Mouse (Mus musculus) embryonic stem cell, embryonic (primary cell): Measurements from ENCODE around the gene Efcab9.

Source experiments
- CTCF ChIA-PET, 4 experiments: fragments of 300-600 bp in 2 of 4; fragments of 350-600 bp in 2 of 4; sonication (Branson Sonifier 250); formaldehyde crosslinking; loops; one replicate each; lab custom pipeline; 2022; ENCODE audit warnings: inconsistent platforms in 2 of 4; lab: Charles Lee
- POLR2A ChIA-PET, 4 experiments: fragments of 300-600 bp in 2 of 4; fragments of 350-600 bp in 2 of 4; sonication (Branson Sonifier 250); formaldehyde crosslinking; loops; one replicate each; lab custom pipeline; 2022; ENCODE audit warnings: antibody characterized with exemption in 4 of 4, inconsistent platforms in 1 of 4; lab: Charles Lee

Efcab9 gene

DNA sequence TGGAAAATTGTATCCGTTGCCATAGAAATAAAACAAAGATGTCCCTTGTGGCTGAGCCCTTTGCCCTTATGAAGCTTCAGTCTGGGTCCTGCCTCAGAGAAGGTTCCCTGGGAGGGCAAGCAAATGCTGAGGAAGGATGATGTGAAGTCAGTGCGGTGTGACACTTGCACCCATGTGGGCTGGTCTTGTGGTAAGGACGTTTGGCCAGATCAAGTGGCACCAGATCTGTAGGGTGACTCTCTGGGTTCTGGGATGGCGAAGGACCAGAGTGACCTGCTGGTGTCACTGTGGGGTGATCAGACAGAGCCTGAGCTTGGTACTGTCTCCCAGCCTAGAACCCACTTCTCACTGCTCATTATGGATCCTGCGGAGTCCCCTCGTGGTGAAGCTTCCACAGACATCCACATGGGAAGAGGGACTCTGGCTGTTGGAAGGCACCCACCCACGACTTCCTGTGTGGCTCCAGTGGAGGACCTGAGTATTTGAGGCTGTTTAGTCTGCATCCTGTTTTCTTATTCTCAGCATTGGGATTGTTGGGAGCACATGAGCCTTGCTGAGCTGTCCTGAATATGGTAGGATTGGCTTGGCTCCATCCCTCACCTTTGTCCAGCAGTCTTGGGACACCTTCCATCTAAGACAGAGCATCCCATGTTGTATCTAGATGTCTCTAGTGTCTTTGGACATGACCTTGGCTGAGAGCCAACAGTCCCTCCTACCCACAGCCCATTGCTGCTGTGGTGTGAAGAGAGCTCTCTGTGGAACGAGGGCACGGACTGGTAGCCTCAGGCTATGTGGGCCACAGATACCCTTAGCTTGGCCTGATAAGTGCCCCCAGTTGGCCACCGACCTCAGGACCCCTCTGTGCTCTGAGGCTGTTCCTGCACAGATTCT, 29.8 kb upstream of the Efcab9 start:
- ChIA-PET POLR2A (interaction anchor here in 1 of 4 experiments (0.7 to 1.3 kb wide), 2 partner anchors 40 to 119 kb away, joined by 3 to 6 read pairs; no protein-coding TSS in a partner anchor), CTCF (interaction anchor here in 3 of 4 experiments (0.6 to 1.1 kb wide), 3 partner anchors 10 to 459 kb away, joined by 4 to 14 read pairs (median 5); no protein-coding TSS in a partner anchor)

DNA sequence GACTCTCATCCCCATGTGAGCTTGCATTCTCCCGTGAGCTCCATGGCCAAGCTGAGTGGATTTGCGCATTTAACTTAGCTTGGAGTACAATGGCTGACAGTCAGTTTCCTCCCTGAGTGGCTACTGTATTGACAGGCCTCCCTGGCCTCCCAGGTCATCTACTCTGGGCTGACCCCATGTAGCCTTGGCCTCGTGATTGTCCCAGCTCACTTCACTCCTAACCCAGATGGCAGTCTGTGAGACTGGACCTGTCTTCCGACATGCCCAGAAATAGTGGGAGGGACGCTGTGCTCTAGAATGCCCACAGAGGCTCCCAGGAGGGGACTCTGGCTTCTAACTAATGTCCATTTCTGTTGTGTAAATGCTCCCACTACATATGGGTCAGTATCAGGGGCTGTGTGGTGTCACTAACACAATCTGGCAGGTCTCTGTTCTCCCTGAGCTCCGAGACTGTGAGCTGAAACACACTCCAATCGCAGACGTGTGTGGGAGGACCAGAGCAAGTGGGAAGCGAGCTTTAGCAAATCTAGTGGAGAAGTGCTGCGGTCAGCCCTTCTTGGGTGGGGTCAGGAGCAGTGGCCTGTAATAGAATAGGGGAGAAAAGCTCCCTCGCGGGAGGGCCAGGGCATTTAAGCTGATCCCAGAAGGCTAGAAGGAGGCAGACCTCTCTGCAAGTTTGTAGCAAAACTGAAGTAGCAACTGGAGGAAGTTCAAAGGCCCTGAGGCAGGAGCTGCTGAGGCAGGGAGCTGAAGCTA, 28.3 kb upstream of the Efcab9 start:
- POLR2A ChIA-PET, result interaction anchor here in 2 of 4 experiments (0.6 to 1.7 kb wide), 10 partner anchors 11 to 212 kb away, joined by 3 to 4 read pairs (median 3); partner anchors contain the start of gene Stk10 (in 2 of the 2)

DNA sequence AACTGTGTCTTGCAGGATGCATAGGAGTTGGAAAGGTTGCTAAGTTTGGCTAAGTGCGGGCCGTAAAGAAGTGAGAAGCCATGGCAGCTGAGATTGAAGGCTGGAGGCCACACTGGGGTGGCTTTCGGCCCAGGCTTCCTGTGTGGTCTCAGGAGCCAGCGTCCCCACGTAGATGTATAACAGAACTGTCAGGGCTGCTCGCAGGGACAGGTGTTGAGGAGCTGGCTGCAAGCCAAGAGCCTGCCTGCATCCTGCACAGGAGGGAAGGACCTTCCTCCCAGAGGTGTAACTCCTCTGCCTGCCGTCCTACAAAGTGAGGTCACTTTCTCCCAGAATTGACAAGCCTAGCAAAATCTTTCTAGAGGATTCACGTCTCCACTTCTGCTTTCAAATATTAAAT, 26.8 kb upstream of the Efcab9 start:
- ChIA-PET CTCF (interaction anchor here in 1 of 4 experiments (1.1 kb wide), 2 partner anchors 35 to 57 kb away, joined by 3 read pairs; no protein-coding TSS in a partner anchor), POLR2A (interaction anchor here in 2 of 4 experiments (1.3 to 1.5 kb wide), 2 partner anchors 13 to 33 kb away, joined by 3 to 4 read pairs; no protein-coding TSS in a partner anchor)

More for the DNA sequence above, 28.3 kb upstream of the Efcab9 start:
- CTCF ChIA-PET, result interaction anchor here in 1 of 4 experiments (0.6 to 1.0 kb wide), 2 partner anchors 32 to 378 kb away, joined by 3 read pairs; no protein-coding TSS in a partner anchor

DNA sequence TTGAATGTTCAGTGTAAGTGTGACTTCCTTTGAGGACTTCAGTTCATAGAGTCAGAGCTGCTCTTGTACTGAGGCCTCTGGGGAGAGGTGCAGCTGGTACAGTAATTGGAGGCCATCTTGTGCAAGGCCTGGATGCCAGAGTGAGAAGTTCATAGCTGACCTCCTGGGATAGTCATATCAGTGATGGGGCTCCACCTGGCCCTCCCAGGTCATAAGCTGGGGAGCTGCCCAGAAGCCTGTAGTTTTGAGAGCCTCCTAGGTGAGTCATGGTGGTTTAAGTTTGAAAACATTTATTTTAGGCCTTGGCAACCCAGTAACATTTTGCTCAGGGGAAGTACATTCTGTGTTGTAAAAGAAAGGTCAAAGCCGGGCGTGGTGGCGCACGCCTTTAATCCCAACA, 26.1 kb upstream of the Efcab9 start:
- ChIA-PET POLR2A (interaction anchor here in 2 of 4 experiments (1.2 to 1.5 kb wide), 4 partner anchors 13 to 94 kb away, joined by 3 to 5 read pairs (median 4); partner anchors contain the start of gene Stk10 (in 1 of the 2)), CTCF (interaction anchor here in 1 of 4 experiments (0.6 to 1.1 kb wide), 3 partner anchors 13 to 58 kb away, joined by 3 read pairs; no protein-coding TSS in a partner anchor)

DNA sequence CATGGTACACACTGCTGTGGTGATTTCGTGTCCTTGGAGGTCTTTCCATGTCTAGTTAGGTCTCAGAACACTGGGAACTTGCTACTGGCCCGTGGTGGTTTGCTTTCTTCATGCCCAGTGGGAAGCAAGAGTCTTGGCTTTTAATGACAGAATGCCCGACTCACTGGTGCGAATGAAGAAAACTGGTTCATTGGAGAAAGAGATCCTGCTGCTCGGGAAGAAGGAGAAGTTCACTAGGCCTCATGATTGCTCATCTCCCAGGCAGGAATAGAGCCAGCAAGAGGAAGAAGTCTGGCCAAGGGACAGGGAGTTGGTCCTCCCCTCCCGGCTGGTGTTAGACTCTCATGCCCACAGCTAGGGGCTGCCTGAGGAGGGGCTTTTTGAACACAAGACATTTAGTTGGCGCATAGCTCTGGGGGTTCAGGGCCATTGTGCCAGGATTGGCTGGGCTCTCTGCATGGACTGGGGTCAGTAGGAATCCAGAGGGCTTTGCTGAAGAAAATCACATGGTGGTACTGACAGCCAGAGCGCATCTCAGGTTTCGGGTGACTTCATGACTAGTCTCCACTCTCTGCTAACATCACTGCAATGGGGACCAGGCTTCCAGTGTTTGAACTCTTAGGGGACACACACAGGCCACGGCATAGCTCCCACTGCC, 24.6 kb upstream of the Efcab9 start:
- ChIA-PET CTCF (no interaction called here), POLR2A (interaction anchor here in 1 of 4 experiments (1.0 kb wide), 1 partner anchor 12 kb away, joined by 5 read pairs; no protein-coding TSS in a partner anchor)

DNA sequence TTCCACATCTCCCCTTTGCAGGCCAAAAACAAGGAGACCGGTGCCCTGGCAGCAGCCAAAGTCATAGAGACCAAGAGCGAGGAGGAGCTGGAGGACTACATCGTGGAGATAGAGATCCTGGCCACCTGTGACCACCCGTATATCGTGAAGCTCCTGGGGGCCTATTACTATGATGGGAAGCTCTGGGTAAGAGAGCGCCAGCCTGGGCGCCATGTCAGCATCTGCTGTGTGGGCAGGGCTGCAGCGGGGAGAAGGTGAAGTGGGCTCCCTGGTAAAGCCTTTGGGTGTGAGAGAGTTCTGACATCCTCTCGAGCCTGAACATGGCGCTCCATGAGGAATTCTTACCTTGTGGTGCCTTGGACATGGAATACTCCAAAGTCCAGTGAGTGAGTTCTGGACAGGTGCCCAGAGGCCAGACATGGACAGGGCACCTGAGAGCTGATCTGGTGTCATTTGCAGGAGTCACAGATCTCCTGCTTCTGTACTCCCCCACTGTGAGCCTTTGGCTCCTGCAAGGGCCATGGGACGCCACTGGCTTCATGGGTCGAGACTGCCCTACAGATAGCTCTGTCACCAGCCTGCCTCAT, 23.3 kb upstream of the Efcab9 start:
- ChIA-PET CTCF (interaction anchor here in 2 of 4 experiments (0.7 kb wide), 2 partner anchors 359 to 472 kb away, joined by 3 to 5 read pairs; no protein-coding TSS in a partner anchor), POLR2A (interaction anchor here in 3 of 4 experiments (0.7 to 1.0 kb wide), 6 partner anchors 10 to 1831 kb away, joined by 3 to 5 read pairs (median 4); partner anchors contain the start of gene Stk10 (in 2 of the 3))

DNA sequence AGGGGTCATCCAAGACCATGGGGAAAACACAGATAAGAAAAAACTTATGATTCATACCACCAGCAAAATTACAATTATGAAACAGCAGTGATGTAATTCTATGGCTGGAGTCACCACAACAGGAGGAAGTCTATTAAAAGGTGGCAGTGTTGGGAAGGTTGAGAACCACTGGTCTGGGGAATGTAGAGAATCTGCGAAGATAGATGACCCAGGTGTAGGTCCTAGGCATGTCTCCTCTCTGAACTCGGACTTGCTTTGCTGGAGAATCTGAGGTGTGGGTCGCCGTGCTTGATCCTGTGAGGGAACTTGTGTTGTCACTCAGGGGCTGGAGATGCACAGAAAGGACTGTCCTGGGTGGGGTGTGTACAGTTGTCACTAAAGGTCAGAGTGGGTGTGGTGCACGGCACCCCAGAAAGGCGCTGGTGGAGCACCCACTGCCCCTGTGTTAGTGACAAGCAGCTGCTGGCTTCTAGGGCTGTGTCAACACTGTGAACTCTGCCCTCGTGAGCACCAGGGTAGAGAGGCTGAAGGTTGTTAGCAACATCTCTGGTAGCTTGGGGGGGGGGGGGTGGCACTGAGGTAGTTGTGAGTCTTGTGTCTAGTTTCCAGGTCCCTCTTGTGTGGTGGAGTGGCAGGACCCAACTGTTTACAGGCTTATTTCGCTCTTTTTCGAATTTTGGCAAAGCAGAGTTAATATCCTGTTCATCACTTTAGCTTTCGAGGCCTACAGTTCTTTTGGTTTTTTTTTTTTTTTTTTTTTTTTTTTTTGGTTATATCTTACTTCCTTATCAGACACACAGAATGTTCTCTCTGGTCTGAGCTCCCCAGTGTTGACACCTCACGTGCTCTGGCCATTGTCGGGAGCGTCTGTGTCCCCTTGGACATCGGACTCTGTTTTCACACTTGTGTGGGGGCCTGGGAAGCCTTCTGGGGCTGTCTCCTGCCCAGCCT, 22.5 kb upstream of the Efcab9 start:
- ChIA-PET CTCF (interaction anchor here in 1 of 4 experiments (0.7 kb wide), 1 partner anchor 73 kb away, joined by 3 read pairs; no protein-coding TSS in a partner anchor), POLR2A (interaction anchor here in 3 of 4 experiments (0.6 to 1.1 kb wide), 8 partner anchors 9 to 1830 kb away, joined by 3 read pairs; partner anchors contain the start of gene Stk10 (in 1 of the 3))

DNA sequence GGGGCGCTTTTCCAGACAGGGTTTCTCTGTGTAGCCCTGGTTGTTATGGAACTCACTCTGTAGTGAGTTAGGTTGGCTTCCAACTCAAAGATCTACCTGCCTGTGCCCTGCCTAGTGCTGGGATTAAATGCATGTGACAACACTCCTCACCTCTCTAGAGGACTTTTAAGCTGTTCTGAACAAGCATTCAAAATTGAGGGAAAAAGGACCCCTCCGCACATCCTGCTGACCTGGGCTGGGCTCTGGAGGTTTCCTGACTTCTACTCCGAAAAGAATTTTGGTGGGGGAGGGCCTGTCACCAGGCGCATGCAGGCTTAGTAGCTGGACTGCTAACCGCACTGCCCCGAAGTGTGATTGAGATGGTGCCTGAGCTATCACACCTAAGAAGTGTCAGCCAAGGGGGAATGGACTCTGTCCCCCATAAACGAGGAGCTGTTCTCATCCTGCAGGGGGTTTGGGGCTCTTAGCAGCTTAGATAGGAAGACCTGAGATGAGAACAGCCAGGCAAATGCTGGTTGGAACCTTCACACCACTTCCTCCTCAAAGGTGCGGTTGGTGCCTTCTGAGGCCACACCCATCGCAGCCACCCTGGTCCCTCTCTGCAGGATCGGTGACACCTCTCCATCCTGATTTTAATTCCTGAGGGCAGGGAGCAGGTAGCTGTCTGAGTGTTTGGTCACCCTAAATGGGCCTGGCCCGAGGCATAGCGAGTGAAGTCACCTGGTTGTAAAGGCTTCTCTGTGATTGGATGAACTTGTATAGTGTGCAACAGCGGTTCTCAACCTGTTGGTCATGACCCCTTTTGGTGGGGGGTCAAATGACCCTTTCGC, 21.6 kb upstream of the Efcab9 start:
- CTCF ChIA-PET, result no interaction called here

DNA sequence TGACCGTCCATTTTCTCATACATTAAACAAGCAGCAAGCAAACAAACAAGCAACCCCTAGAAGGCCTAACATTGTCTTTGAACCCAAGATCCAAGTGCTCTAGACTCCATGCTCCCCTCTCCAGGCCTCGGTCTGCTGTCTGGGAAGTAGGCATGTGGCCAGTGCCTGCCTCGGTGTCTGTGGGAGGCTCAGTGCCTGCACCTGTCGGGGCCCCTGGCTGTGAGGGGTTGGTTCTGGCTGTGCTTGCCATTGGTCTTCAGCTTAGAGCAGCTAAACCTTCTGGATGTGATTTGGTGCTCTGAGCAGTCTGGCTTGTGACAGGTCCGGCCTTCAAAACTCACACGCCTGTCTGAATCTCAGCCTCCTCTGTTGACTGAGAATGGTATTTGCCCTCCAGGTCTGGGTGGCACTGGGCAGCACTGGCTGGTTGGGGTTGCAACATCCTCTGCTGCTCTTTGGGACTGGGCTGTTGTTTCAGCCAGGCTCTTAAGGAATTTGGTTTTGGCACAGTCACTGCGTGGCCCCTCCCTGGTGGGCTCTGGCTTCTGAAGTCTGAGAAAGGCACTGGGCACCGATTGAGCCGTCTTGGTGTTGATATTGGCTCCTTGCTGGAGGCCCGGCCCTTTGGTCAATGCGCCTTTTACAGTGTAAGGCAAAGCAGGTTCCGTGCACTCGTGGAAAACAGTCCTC, 20.7 kb upstream of the Efcab9 start:
- ChIA-PET CTCF (interaction anchor here in 1 of 4 experiments (0.6 kb wide), 1 partner anchor 315 kb away, joined by 3 read pairs; no protein-coding TSS in a partner anchor), POLR2A (no interaction called here)

More for the DNA sequence above, 21.6 kb upstream of the Efcab9 start:
- POLR2A ChIA-PET, result interaction anchor here in 1 of 4 experiments (0.8 to 1.1 kb wide), 2 partner anchors 9 to 21 kb away, joined by 3 read pairs; partner anchors contain the start of gene Stk10

DNA sequence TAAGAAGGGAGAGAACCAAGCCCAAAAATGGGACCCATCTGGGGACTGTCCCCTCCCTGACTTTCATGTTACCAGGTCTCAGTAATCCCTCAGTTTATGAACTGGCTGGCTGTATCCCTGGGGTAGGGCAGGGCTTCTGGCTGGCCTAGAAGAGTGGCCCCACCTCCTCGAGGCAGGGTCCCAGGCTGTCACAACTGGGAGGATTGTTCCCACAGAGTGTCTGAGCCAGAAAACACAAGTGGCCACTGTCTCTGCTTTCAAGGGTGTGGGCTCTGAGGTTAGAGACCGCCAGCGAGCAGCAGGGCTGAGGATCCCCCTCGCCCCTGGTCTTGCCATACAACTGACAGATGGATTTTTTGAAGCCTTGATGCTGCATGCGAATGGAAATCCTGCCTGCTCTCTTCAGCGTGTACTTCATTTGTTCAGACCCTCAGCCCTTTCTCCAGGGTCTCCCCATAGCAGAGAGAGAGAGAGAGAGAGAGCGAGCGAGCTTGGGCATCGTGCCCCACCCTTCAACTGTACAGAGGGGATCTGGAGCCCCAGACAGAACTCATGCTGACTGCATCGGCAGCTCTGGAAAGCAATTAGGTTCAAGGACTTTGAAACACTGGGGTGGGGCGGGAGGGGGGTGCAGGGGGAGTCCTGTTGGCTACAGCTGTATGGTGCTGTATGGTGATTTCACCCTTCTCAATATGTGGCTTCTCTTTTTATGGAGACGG, 19.9 kb upstream of the Efcab9 start:
- CTCF ChIA-PET, result no interaction called here

DNA sequence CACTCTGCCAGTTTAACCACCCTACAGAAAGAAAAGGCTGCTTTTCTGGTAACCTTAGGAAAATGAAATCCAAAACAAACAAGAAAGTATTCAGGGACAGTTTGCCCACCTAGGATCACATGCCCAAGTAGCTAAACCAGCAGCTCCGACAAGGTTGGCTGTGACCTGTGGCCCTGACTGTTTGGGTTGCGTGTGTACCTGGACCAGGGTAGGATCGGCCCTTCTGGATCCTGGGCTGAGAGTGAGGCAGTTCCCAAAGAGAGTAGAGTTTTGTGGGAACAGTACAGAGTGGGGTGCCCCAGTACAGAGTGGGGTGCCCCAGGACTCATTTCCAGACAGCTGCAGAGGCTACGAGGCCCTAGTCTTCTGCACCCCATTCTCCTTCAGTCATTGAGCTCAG, 19.2 kb upstream of the Efcab9 start:
- CTCF ChIA-PET, result no interaction called here

More for the DNA sequence above, 19.9 kb upstream of the Efcab9 start:
- POLR2A ChIA-PET, result interaction anchor here in 2 of 4 experiments (0.7 to 1.0 kb wide), 2 partner anchors 18 to 163 kb away, joined by 3 to 4 read pairs; partner anchors contain the start of gene Stk10 (in 1 of the 2)

DNA sequence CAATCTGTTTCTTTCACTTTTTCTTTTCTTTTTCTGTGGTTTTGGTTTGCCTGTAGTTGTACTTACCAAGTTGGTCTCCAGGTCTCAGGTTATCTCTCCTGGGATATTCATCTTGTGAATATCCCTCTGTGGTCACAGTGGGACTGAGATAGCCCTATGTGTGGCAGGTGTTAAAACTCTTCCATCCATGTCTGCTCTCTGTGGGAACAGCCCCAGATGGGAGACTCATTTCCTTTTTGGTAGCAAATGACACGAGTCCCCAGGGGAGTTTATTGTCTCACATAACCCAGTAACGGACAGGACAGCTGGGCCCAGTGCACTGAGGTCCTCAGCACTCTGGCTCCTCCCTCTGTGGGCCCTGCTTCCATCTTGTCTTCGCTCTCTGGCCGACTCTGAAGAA, 18.2 kb upstream of the Efcab9 start:
- ChIA-PET CTCF (no interaction called here), POLR2A (interaction anchor here in 1 of 4 experiments (0.6 to 1.5 kb wide), 3 partner anchors 11 to 411 kb away, joined by 3 to 5 read pairs (median 3); partner anchors contain the start of gene Stk10)

More for the DNA sequence above, 19.2 kb upstream of the Efcab9 start:
- POLR2A ChIA-PET, result interaction anchor here in 1 of 4 experiments (1.0 kb wide), 1 partner anchor 18 kb away, joined by 3 read pairs; the partner anchor contains the start of gene Stk10

DNA sequence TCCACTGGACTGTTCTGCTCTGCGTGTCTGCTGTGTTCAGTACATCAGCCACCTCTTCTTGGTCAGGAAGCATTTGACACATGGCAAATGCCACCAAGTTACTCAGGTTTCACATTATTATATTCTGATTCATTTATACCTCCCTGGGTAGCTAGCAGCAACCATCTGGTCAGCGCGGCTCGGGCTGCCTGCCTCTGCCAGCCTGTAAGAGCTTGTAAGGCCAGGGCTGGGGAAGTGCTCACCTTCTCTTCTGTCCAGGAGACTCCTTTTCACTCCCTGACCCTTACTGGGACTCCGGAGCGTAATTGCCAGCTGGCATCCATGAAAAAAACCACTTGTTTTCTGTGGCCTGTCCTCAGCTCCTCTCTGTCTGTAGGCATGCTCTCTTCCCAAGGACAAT, 17.4 kb upstream of the Efcab9 start:
- ChIA-PET POLR2A (interaction anchor here in 1 of 4 experiments (0.6 to 1.5 kb wide), 3 partner anchors 10 to 471 kb away, joined by 3 to 6 read pairs (median 5); partner anchors contain the start of gene Stk10), CTCF (interaction anchor here in 1 of 4 experiments (1.1 kb wide), 1 partner anchor 84 kb away, joined by 4 read pairs; no protein-coding TSS in a partner anchor)

DNA sequence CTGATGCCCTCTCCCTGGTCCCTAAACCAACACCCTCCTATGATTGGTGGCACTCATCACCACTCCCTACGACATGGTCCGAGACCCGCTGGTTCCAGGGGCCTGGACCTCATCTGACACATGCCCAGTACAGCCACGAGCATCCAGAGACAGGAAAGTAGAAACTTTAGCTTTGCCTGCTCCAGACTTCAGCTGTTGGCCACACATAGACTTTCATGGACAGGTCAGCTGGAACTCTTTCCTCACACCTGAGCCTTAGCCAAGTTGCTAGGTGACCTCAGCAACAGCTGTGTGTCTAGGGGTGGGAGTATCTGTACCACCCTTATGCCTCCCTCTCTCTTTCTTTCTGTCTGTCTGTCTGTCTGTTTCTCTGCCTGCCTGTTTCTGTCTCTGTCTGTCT, 16.4 kb upstream of the Efcab9 start:
- CTCF ChIA-PET, result no interaction called here
- POLR2A ChIA-PET, result interaction anchor here in 1 of 4 experiments (0.6 to 1.1 kb wide), 2 partner anchors 14 to 472 kb away, joined by 3 to 6 read pairs; no protein-coding TSS in a partner anchor
